Mouse (Mus musculus) liver, adult 2 months (tissue): Measurements from ENCODE around the gene Arhgap6. TPM values are rescaled to one million over a fixed set of nuclear protein-coding genes. Genes with fewer than 3 reads are reported as not detected.

Source experiments
- DNase-seq: peaks from one replicate; pipeline ENCODE4 v3.0.0-alpha.2; 2011; ENCODE audit warnings: low read depth, low spot score; ENCODE audit errors: extremely low read depth
- H3K27ac ChIP-seq: fragments of 200-500 bp; replicated peaks from 2 replicates; pipeline ENCODE4 v1.5.1; 2012; ENCODE audit warnings: low read depth, mild to moderate bottlenecking, control low read depth, inconsistent platforms, low read length; ENCODE audit not compliant: insufficient read depth
- H3K27me3 ChIP-seq: fragments of 200-500 bp; 2 replicates; pipeline ENCODE4 v1.6.1; 2012; ENCODE audit warnings: mild to moderate bottlenecking, moderate library complexity, low read length, inconsistent platforms; ENCODE audit not compliant: control insufficient read depth, insufficient read depth
- H3K36me3 ChIP-seq: fragments of 200-500 bp; 2 replicates; pipeline ENCODE4 v1.6.1; 2012; ENCODE audit warnings: low read length, inconsistent platforms; ENCODE audit not compliant: control insufficient read depth, insufficient read depth
- H3K4me1 ChIP-seq: fragments of 200-500 bp; 2 replicates; pipeline ENCODE4 v1.6.1; 2011; ENCODE audit warnings: low read length; ENCODE audit not compliant: control insufficient read depth, insufficient read depth
- H3K4me3 ChIP-seq: fragments of 200-500 bp; 2 replicates; pipeline ENCODE4 v1.5.1; 2011; ENCODE audit warnings: low read depth, mild to moderate bottlenecking, control low read depth, low read length, moderate library complexity; ENCODE audit not compliant: insufficient read depth
- H3K79me2 ChIP-seq: fragments of 200-500 bp; 2 replicates; pipeline ENCODE4 v1.6.1; 2012; ENCODE audit warnings: inconsistent platforms, mild to moderate bottlenecking, low read length, moderate library complexity; ENCODE audit not compliant: control insufficient read depth, insufficient read depth
- H3K9ac ChIP-seq: fragments of 200-500 bp; 2 replicates; pipeline ENCODE4 v1.6.1; 2012; ENCODE audit warnings: low read depth, mild to moderate bottlenecking, control low read depth, inconsistent platforms, low read length
- CTCF ChIP-seq: fragments of 200-500 bp; IDR thresholded peaks from 2 replicates; pipeline ENCODE4 v1.5.1; 2011; ENCODE audit warnings: low read depth, low read length, control low read depth
- POLR2A ChIP-seq: fragments of 200-500 bp; IDR thresholded peaks from 2 replicates; pipeline ENCODE4 v1.6.1; 2011; ENCODE audit warnings: low read length, control low read depth; ENCODE audit not compliant: insufficient read depth; ENCODE audit errors: extremely low read depth
- WGBS: fragments of 180-500 bp; shearing (Covaris S2); methylation state at CpG from one replicate; pipeline ENCODE4 v1.1.7; 2018; 5-methylcytosine and 5-hydroxymethylcytosine counted together
- polyA plus RNA-seq: library from polyadenylated mRNA; depleted of rRNA; stranded (reverse); fragments of >200 nt; gene quantifications from 2 replicates; pipeline ENCODE4 v1.2.3, GENCODE M21; 2012; rRNA removed
- total RNA-seq: library from RNA; depleted of rRNA; stranded (reverse); fragments of >200 nt; gene quantifications from 2 replicates; pipeline ENCODE4 v1.2.3, GENCODE M21; 2014; rRNA removed

The Arhgap6 gene
- total RNA-seq = 7.9 and 13.0 TPM in 2 replicates
- 1.5 and 1.8 TPM in 2 replicates for polyA plus RNA-seq

DNA sequence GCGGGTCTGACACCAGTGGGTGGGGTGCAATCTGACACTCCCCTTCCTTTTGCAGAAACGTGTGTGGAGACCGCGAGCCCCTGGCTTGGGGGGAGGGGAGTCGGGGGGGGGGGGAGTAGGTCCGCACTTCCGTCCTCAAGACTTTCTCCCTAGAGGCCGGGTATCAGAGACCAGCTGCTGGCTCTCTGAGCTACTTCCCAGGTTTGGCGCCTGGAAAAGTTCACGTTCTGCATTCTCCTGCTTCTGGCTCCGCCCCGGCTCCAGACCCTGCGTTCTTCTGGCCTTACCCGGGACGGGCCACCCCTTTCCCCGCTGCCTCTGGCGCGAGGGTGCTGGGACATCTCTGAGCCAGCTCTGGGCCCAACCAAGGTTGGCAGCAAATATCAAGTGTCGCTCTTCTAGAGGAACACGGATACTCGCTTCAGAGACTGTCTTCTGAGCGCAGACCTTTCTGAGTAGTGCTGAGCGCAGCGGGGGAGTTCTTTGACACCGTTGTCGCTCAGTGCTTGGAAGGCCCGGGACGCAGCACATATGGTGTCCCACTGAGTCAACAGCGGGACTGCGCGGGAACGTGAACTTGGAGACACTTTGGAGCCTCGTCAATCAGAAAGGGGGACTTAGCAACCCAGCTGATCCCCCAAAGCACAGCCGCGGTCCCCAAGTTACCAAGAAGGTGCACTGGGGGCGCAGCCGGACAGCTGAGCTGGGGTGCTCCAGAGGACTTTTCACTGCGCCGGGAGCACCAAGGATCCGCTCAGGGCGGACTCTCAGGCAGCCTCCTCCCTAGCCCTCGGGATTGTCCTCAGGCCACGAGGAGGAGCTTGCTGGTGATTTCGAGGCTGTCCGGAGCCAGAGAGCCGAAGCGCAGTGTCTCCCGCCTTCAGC lies at the start of gene Arhgap6:
Gene Arhgap6, plus strand, starts transcription at position 126 of the 885 bp plus-strand sequence.
- peaks cover 2% of the 10 kb centered on the region; the same call in 1 of the 2 replicates for H3K4me1 ChIP-seq
- H3K36me3 ChIP-seq = no peaks in the 10 kb centered on the region
- no peak within 1 kb of the TSS; the same call in 1 of the 2 replicates for H3K27ac ChIP-seq
- H3K9ac ChIP-seq = peak within 1 kb of the TSS; percentile 47
- H3K4me3 ChIP-seq = peak within 1 kb of the TSS; percentile 58
- no peaks in the 10 kb centered on the region for H3K27me3 ChIP-seq
- DNase-seq = peak; percentile 48
- no peaks in the 10 kb centered on the region for H3K79me2 ChIP-seq
- TF ChIP-seq CTCF (no peak), POLR2A (no peak)
- WGBS = under 1% methylated on average over 39 of the region's 48 CpGs

DNA sequence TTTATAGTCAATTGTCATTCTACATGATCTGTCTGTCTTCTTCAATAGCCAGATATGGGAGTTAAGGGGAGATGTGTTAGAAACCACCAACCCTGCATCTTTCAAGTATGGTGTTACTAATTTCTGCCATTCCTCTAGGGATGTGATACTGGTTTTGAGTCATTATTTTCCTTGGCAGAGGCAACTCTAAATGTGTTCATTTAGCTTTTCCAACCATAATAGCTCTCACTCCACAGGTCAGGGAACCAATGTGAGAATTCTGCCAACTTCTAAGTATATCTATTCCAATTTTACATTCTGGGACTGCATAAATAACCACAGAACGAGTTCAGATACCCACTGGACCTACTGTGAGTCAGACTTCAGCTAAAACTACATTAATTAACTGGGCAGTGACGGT lies 47.9 kb upstream of the Arhgap6 start:
- DNase-seq = no peak
- no peak overlapping the region for H3K27ac ChIP-seq
- no peaks in the 10 kb centered on the region for H3K4me1 ChIP-seq
- 50% methylated on average over 2 of the region's 2 CpGs for WGBS
- H3K4me3 ChIP-seq = no peak overlapping the region
- no peak overlapping the region for H3K9ac ChIP-seq
- no peaks in the 10 kb centered on the region for H3K79me2 ChIP-seq
- no peaks in the 10 kb centered on the region for H3K27me3 ChIP-seq
- no peak for TF ChIP-seq CTCF
- no peak for TF ChIP-seq POLR2A
- H3K36me3 ChIP-seq = no peaks in the 10 kb centered on the region

DNA sequence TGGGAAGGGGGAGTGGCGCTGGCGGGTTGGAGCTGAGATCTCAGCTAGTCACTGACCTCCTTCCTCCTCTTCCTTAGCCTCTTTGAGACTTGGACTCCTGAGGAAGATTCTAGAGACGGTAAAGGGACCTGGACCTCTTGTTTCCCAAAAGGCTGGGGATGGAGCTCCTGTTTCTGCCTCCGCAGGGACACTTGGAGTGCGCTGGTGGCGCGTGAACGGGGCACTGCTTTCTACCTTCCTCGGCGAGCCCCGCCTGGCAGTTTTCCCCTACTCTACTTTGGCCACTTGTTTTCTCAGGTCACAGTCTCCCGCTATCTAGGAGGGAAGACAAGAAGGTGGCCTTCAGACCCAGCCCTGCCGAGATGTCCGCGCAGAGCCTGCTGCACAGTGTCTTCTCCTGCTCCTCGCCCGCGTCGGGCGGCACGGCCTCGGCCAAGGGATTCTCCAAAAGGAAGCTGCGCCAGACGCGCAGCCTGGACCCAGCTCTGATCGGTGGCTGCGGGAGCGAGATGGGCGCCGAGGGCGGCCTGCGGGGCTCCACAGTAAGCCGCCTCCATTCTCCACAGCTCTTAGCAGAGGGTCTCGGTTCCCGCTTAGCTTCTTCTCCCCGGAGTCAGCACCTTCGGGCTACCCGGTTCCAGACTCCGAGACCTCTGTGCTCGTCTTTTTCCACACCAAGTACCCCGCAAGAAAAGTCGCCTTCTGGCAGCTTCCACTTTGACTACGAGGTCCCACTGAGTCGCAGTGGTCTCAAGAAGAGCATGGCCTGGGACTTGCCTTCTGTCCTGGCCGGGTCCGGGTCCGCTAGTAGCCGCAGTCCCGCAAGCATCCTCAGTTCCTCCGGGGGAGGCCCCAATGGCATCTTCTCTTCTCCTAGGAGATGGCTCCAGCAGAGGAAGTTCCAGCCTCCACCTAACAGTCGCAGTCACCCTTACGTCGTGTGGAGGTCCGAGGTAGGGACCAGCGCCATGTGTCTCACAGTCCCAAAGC lies 1.3 kb downstream of the Arhgap6 start:
- Histone ChIP-seq H3K27ac (no peak overlapping the region), H3K9ac (peak overlapping the region; percentile 10; the same call in 1 of the 2 replicates), H3K79me2 (no peaks in the 10 kb centered on the region), H3K27me3 (no peaks in the 10 kb centered on the region), H3K4me1 (peaks cover 2% of the 10 kb centered on the region; the same call in 1 of the 2 replicates), H3K4me3 (peak overlapping the region; percentile 58), H3K36me3 (no peaks in the 10 kb centered on the region)
- no peak for TF ChIP-seq POLR2A
- TF ChIP-seq CTCF = no peak
- 6% methylated on average over 54 of the region's 55 CpGs for WGBS
- no peak for DNase-seq

DNA sequence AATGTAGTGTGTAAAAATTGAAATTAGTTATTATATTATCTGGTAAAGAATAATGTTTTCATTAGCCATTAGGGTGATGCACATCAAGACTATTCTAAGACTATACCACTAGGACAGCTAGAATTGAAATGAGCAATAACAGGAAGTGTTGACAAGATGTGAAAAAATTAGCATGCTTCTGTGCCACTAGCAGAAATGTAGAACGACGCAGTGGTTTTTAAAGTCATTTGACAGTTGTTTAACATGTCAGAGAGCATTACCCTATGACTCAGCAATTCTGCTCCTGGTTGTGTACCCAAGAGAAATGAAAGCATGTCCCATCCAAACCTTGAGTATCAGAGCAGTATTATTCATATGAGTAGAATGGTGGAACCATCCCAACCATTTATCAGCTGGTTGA lies 9.8 kb downstream of the Arhgap6 start:
- WGBS = 28% methylated on average over 2 of the region's 2 CpGs
- no peaks in the 10 kb centered on the region for H3K4me1 ChIP-seq
- TF ChIP-seq POLR2A = no peak
- no peak for TF ChIP-seq CTCF
- H3K4me3 ChIP-seq = no peak overlapping the region
- H3K27ac ChIP-seq = no peak overlapping the region
- H3K36me3 ChIP-seq = no peaks in the 10 kb centered on the region
- no peaks in the 10 kb centered on the region for H3K79me2 ChIP-seq
- no peaks in the 10 kb centered on the region for H3K27me3 ChIP-seq
- no peak overlapping the region for H3K9ac ChIP-seq
- peak; percentile 11 for DNase-seq

DNA sequence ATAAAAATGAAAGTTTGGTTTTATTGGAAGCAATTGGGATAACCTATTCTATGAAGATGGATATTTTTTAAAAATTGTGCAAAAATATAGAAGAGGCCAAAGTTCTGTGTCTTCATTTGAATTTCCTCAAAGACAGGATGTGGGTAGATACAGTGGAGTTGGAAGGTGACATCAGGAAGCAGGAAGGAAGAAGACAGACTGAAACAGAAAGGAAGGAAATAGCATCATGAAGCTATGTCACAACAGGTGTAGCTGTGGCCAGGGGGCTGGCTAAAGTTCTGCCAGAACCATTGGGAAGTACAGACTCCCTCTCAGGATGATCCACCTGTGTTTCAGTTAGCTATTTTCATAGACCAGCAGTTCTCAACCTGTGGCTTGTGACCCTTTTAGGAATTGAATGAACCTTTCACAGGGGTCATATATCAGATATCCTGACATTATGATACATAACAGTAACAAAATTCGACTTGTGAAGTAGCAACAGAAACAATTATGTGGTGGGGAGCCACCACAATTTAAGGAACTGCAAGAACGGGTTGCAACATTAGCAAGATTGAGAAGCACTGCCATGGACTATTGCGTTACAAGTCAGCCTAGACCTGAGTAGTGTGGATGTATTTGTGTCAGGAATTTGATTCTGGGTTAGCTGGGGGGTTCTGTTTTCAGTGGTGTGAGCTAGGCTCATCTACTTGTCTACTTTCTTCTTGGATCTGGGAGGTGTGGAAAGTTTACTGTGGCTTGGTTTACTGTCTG lies 15.8 kb downstream of the Arhgap6 start:
- Histone ChIP-seq H3K36me3 (no peaks in the 10 kb centered on the region), H3K27me3 (no peaks in the 10 kb centered on the region), H3K27ac (no peak overlapping the region), H3K4me1 (no peaks in the 10 kb centered on the region), H3K79me2 (no peaks in the 10 kb centered on the region), H3K4me3 (no peak overlapping the region), H3K9ac (no peak overlapping the region)
- DNase-seq = no peak
- 74% methylated on average over 3 of the region's 3 CpGs for WGBS
- no peak for TF ChIP-seq POLR2A
- no peak for TF ChIP-seq CTCF
